Mouse (Mus musculus) liver, postnatal 0 days (tissue): ENCODE results near the gene Foxn3.

ENCODE experiments used
- CTCF ChIP-seq: sonication (generic); IDR thresholded peaks from 2 replicates; pipeline ENCODE4 v1.5.1; 2016; ENCODE audit warnings: antibody characterized with exemption, low read depth
- EP300 ChIP-seq: IDR thresholded peaks from 2 replicates; pipeline ENCODE4 v1.6.1; 2016; ENCODE audit warnings: antibody characterized with exemption, low read depth, mild to moderate bottlenecking

DNA sequence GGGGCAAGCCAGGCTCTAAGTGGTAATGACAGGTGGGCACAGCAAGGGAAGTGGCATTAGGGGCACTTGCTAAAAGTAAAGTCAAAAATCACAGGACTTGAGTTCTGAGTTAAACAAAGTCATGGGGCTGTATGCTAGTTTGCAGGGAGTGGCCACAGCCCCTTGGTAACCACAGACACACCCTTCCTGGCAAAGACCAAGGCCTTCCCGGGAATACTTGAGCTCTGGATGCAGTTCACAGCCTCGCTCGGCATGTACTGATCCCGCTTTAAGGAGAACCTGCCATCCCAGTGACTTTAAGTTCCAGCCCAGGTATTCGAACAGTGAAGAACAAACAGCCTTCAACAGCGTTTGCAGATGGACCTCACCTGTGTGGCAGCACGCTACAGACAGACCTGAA is 211.2 kb downstream of the Foxn3 start:
- TF ChIP-seq CTCF: no peak
- TF ChIP-seq EP300: no peak
